Mouse (Mus musculus) liver, postnatal 0 days (tissue): ENCODE data around the gene Zfp568. TPM values are rescaled to one million over a fixed set of nuclear protein-coding genes. Genes with fewer than 3 reads are reported as not detected.

Source experiments
- ATAC-seq: fragments of 200-750 bp; cut with Nextera tagmentation; 2 replicates; pipeline ENCODE4 v1.8.0; 2017; ENCODE audit warnings: mild to moderate bottlenecking, moderate library complexity
- DNase-seq: peaks from one replicate; pipeline ENCODE4 v3.0.0-alpha.2; 2016
- H3K27ac ChIP-seq: fragments of 300-500 bp; sonication (generic); 2 replicates; pipeline ENCODE4 v1.5.1; 2014; ENCODE audit warnings: antibody characterized with exemption, moderate library complexity, mild to moderate bottlenecking, low read depth
- H3K27me3 ChIP-seq: fragments of 300-500 bp; sonication (generic); 2 replicates; pipeline ENCODE4 v1.6.1; 2014; ENCODE audit warnings: low read length, control low read depth, mixed read lengths; ENCODE audit not compliant: insufficient read depth
- H3K36me3 ChIP-seq: fragments of 300-500 bp; sonication (generic); replicated peaks from 2 replicates; pipeline ENCODE4 v1.6.1; 2014; ENCODE audit warnings: mild to moderate bottlenecking, control low read depth, low read length, moderate library complexity, mixed read lengths; ENCODE audit not compliant: insufficient read depth
- H3K4me1 ChIP-seq: fragments of 300-500 bp; sonication (generic); 2 replicates; pipeline ENCODE4 v1.6.1; 2014; ENCODE audit warnings: antibody characterized with exemption, mild to moderate bottlenecking, control low read depth; ENCODE audit not compliant: insufficient read depth
- H3K4me2 ChIP-seq: fragments of 300-500 bp; sonication (generic); 2 replicates; pipeline ENCODE4 v1.6.1; 2014; ENCODE audit warnings: low read depth, mild to moderate bottlenecking, low read length, moderate library complexity, mixed read lengths
- H3K4me3 ChIP-seq: fragments of 300-500 bp; sonication (generic); 2 replicates; pipeline ENCODE4 v1.5.1; 2014; ENCODE audit warnings: low read depth, low read length
- H3K9ac ChIP-seq: fragments of 300-500 bp; sonication (generic); replicated peaks from 2 replicates; pipeline ENCODE4 v1.6.1; 2014; ENCODE audit warnings: mild to moderate bottlenecking, moderate library complexity
- H3K9me3 ChIP-seq: fragments of 300-500 bp; sonication (generic); 2 replicates; pipeline ENCODE4 v1.6.1; 2016; ENCODE audit warnings: mild to moderate bottlenecking, control low read depth, low read length, mixed read lengths
- CTCF ChIP-seq: sonication (generic); IDR thresholded peaks from 2 replicates; pipeline ENCODE4 v1.5.1; 2016; ENCODE audit warnings: antibody characterized with exemption, low read depth
- EP300 ChIP-seq: IDR thresholded peaks from 2 replicates; pipeline ENCODE4 v1.6.1; 2016; ENCODE audit warnings: antibody characterized with exemption, low read depth, mild to moderate bottlenecking
- WGBS: fragments of 180-500 bp; shearing (Covaris S2); extraction: QIAGEN DNeasy Blood & Tissue Kit; methylation state at CpG from one replicate; pipeline ENCODE4 v1.1.7; 2014; ENCODE audit not compliant: insufficient replicate concordance; 5-methylcytosine and 5-hydroxymethylcytosine counted together
- polyA plus RNA-seq: library from polyadenylated mRNA; unstranded; fragments of >200 nt; fragmentation: Nextera tagmentation; extraction: Ambion mirVana; gene quantifications from 2 replicates; pipeline ENCODE4 v1.2.1, GENCODE M21; 2015

Gene Zfp568
- polyA plus RNA-seq, 1 experiment from 2014 or later = 6.4 TPM

DNA sequence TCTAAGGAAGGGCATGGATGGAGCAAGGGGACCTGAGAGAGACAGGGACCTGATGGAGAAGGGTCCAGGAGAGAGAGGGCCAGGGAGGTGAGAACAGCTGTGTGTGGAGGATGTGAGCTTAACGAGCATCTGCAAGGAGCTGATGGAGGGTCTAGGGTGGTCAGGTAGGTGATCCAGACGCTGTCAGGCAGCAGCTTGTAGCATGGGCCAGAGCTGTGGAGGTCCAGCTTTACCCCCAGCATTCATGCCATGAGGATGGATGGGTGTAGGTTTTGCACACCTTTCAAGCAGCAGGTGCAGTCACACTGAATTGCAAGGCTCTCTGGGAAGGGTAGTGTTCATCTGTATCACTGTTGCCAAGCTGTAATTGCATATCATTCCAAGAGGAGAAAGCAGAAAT, 35.8 kb downstream of the Zfp568 start:
- Histone ChIP-seq H3K36me3 (peaks cover 45% of the 10 kb centered on the region), H3K27ac (no peak overlapping the region)
- no peak for ATAC-seq

DNA sequence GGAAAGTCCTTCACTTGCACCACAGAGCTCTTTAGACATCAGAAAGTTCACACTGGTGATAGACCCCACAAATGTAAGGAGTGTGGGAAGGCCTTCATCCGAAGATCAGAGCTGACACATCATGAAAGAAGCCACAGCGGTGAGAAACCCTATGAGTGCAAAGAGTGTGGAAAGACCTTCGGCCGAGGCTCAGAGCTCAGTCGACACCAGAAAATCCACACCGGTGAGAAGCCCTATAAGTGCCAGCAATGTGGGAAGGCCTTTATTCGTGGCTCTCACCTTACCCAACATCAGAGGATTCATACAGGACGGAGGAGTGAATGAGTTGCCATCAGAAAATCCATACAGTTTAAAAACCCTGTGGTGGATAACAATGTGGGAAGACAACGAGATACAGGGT, 39.6 kb downstream of the Zfp568 start:
- WGBS = 85% methylated on average over 9 of the region's 9 CpGs
- Histone ChIP-seq H3K4me2 (no peak overlapping the region), H3K4me3 (no peak overlapping the region), H3K4me1 (no peaks in the 10 kb centered on the region), H3K27ac (no peak overlapping the region), H3K9me3 (no peaks in the 10 kb centered on the region), H3K36me3 (peaks cover 38% of the 10 kb centered on the region), H3K9ac (no peak overlapping the region), H3K27me3 (no peaks in the 10 kb centered on the region)
- DNase-seq = no peak
- TF ChIP-seq EP300 (no peak), CTCF (no peak)
- ATAC-seq = no peak

More for the DNA sequence above, 35.8 kb downstream of the Zfp568 start:
- Histone ChIP-seq H3K4me2 (no peak overlapping the region), H3K9ac (no peak overlapping the region), H3K4me3 (no peak overlapping the region), H3K9me3 (no peaks in the 10 kb centered on the region), H3K4me1 (no peaks in the 10 kb centered on the region), H3K27me3 (no peaks in the 10 kb centered on the region)
- WGBS = 85% methylated on average over 2 of the region's 2 CpGs
- TF ChIP-seq CTCF (no peak), EP300 (no peak)
- no peak for DNase-seq

DNA sequence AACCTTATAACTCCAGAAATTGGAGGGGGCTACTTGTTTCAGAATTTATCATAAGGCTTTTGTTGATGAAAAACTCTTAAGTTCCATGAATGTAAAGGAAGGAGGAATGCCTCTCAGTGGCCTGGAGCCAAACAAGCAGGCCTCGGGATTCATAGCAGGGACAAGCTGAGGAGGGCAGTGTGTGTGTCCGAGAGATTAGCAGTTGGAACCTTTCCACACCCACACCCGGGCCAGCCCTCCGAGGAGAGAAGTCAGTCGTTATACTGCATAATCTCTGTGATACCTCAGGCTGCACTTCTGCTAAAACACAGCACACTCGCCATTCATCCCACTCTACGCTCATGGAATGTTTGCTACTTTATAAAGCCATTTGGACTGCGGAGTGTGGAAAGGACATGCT, 40.0 kb downstream of the Zfp568 start:
- WGBS = 69% methylated on average over 8 of the region's 8 CpGs
- no peak for ATAC-seq
- peaks cover 38% of the 10 kb centered on the region for H3K36me3 ChIP-seq

DNA sequence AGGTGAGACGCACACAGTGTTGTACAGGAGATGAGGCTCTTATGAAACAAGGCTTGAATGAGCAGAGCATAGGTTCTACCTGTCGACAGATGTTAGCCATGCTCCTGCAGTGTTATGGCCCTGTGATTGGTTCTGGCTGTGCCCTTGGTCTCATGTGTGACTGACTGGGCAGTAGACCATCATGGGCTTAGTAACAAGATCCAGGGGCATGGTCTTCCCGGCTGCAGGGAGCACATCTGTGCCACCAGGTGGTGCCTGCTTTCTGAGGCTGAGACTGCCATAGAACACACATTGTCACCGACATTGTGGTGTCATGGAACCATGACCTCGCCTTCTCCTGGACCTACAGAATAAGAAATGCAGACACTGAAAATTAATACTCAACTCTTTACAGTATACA, 41.6 kb downstream of the Zfp568 start:
- ATAC-seq (no peak), DNase-seq (no peak)
- TF ChIP-seq EP300 (no peak), CTCF (peak; percentile 33; the same call in 1 of the 2 replicates)
- Histone ChIP-seq H3K9me3 (no peaks in the 10 kb centered on the region), H3K4me2 (no peak overlapping the region), H3K9ac (no peak overlapping the region), H3K27me3 (no peaks in the 10 kb centered on the region), H3K27ac (no peak overlapping the region), H3K36me3 (peaks cover 38% of the 10 kb centered on the region), H3K4me1 (0 out of 2 replicates have a peak, but pooled peaks cover under 1% of the 10 kb centered on the region), H3K4me3 (no peak overlapping the region)
- WGBS = 80% methylated on average over 5 of the region's 5 CpGs

More for the DNA sequence above, 40.0 kb downstream of the Zfp568 start:
- H3K4me3 ChIP-seq = no peak overlapping the region
- no peak for DNase-seq
- no peak overlapping the region for H3K4me2 ChIP-seq
- H3K9ac ChIP-seq = no peak overlapping the region
- H3K9me3 ChIP-seq = no peaks in the 10 kb centered on the region
- H3K4me1 ChIP-seq = no peaks in the 10 kb centered on the region
- TF ChIP-seq EP300 (no peak), CTCF (no peak)
- no peaks in the 10 kb centered on the region for H3K27me3 ChIP-seq
- no peak overlapping the region for H3K27ac ChIP-seq

DNA sequence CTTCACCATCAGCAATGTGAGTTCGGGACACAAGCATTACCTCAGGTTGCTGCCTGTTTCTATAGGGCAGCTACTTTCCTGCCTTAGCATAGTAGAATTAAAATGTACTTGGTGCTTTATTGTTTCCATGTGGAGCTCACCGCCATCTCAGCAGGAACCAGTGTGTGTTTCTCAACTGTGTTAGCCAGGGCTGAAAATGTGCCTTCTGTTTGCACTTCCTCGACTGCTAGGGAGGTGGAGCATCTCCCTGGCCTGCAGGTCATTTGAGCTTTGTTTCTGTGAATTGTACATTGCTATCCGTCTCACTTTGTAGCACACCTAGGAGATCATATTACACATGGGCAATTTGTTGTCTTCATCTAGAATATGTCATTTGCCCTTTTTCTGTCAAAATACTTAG, 43.6 kb downstream of the Zfp568 start:
- WGBS = 63% methylated on average over 4 of the region's 4 CpGs
- Histone ChIP-seq H3K4me3 (no peak overlapping the region), H3K4me1 (0 out of 2 replicates have a peak, but pooled peaks cover 4% of the 10 kb centered on the region), H3K4me2 (no peak overlapping the region), H3K36me3 (peaks cover 31% of the 10 kb centered on the region), H3K27ac (no peak overlapping the region), H3K27me3 (no peaks in the 10 kb centered on the region), H3K9me3 (no peaks in the 10 kb centered on the region), H3K9ac (no peak overlapping the region)
- DNase-seq (no peak), ATAC-seq (no peak)
- TF ChIP-seq CTCF (no peak), EP300 (no peak)

DNA sequence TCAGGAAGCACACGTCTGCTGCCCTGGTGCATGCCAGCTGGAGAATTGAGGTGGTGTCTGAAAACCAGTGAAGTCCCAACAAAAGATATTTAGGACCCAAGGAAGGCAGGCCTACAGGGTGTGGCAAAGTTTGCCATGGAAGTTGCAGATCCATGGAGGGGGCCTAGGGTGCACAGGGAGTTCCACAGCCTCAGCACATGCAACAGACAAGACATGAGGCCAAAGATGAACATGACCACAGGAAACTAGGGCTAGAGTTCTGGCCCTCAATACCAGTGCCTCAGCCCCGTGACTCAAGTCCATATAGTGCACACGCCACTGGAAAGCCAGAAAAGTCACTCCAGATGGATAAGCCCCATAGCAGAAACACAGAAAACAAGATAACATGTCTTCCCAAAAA, 44.8 kb downstream of the Zfp568 start:
- Histone ChIP-seq H3K9me3 (no peaks in the 10 kb centered on the region), H3K4me2 (no peak overlapping the region), H3K27ac (no peak overlapping the region), H3K4me3 (no peak overlapping the region), H3K4me1 (0 out of 2 replicates have a peak, but pooled peaks cover 4% of the 10 kb centered on the region), H3K9ac (no peak overlapping the region), H3K27me3 (no peaks in the 10 kb centered on the region), H3K36me3 (peaks cover 19% of the 10 kb centered on the region)
- no peak for DNase-seq
- ATAC-seq = no peak
- 79% methylated on average over 3 of the region's 3 CpGs for WGBS
- TF ChIP-seq CTCF = no peak
- TF ChIP-seq EP300 = no peak
